Mouse (Mus musculus): ENCODE results near the gene Dao. TPM values are rescaled to one million over a fixed set of nuclear protein-coding genes. Genes with fewer than 3 reads are reported as not detected.

Dao gene
- total and polyA plus RNA-seq, 2 experiments from 2014 or later: not detected

DNA sequence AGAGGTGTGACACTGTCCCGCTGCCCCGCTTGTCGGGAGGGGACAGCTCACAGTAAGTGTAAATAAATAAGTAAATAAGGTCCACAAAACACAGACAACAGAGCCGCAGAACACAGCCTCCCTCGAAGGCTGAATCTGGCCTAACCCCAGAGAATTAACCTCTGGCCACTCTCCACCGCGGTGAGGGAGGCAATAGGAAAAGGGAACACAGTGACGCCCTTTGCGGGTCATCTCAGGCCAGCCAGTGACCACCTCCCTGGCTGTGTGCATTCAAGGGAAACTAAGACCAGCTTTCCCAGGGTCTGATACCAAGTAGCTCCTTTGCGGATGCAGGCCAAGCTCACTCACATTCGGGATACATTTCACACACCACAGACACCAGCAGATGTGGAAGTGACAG, 35.1 kb upstream of the Dao start:
- H3K27ac ChIP-seq (ENCODE audit: low read depth): no peak overlapping the region
- DNase-seq (ENCODE audit: low spot score): no peak
- 83% methylated on average over 11 of the region's 11 CpGs for WGBS

DNA sequence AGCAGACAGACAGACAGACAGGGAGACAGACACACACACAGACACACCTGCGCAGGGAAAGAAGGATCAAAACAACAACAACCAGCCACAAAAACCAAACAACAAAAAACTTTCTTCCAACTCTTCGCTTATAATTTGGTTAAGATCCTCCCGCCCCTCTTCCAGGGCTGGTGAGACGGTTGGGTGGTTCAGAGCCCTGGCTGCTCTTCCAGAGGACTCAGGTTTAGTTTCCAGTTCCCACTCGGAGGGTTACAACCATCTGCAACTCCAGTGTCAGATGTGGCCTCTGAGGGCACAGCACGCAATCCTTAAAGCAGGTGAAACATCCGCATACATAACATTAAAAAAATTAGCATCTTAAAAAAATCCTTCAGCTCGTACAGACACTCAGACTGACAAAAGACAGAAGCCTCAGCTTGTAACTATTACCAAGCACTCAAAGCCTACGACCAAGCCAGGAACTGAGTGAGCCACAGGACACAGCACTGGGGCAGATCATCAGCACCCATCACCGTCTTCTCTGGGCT, 32.0 kb upstream of the Dao start:
- no peak for ATAC-seq (ENCODE audit: insufficient read depth, low read depth)
- 84% methylated on average over 10 of the region's 10 CpGs for WGBS

More for the DNA sequence above, 35.1 kb upstream of the Dao start:
- Histone ChIP-seq H3K4me3 (ENCODE audit: low read depth, low read length) (no peak overlapping the region), H3K4me1 (ENCODE audit: control insufficient read depth, insufficient read depth) (peaks cover 4% of the 10 kb centered on the region), H3K27me3 (ENCODE audit: control insufficient read depth, insufficient read depth, low read length) (no peaks in the 10 kb centered on the region), H3K9me3 (replicated peaks; ENCODE audit: control insufficient read depth, low read length) (no peaks in the 10 kb centered on the region), H3K4me2 (ENCODE audit: low read depth, low read length) (no peak overlapping the region), H3K36me3 (replicated peaks; ENCODE audit: control insufficient read depth, insufficient read depth, low read length) (peaks cover 55% of the 10 kb centered on the region), H3K9ac (replicated peaks; ENCODE audit: low read depth, low read length) (no peak overlapping the region)
- no peak for TF ChIP-seq EP300 (IDR thresholded peaks at IDR 0.05; ENCODE audit: low read depth)
- no peak for TF ChIP-seq CTCF (IDR thresholded peaks at IDR 0.05; ENCODE audit: low read depth)
- ATAC-seq (ENCODE audit: insufficient read depth, low read depth): no peak

DNA sequence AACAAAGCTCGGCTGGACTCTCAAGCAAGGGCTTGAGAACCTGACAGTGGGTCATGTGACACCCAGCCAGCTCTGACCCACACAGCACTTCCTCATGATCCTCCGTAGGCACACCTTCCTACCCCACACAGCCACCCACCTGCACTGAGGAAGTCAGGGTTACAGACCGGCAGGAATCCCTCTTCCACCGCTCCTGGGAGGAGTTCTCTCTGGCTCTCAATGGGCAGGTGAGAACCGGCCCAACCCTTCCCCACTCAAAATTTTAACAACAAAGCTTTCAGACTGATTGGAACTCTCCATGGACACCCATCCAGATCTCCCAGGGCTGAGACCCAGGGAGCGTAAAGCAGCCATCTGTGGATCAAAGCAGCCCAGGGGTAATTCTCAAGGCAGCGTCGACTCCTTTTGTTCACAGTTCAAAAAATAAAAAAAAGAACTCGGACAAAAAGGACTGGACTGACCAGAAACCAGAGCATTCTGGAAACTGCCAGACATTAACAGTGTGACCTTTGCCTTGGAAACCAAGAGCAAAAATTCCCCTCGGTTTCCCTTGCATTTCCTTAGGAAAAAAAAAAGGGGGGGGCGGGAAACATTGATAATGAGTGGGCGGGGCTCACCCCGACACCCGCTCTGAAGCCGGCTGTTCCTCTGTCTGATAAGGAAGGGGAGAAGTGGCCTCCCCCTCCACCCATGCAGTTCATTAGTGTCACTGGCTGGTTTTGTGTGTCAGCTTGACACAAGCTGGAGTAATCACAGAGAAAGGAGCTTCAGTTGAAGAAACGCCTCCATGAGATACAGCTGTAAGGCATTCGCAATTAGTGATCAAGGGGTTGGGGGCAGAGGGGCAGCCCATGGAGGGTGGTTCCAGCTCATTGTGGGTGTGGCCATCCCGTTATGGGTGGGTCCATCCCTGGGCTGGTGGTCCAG, 30.7 kb upstream of the Dao start:
- Histone ChIP-seq H3K4me3 (ENCODE audit: low read depth, low read length) (no peak overlapping the region), H3K9ac (replicated peaks; ENCODE audit: low read depth, low read length) (no peak overlapping the region), H3K9me3 (replicated peaks; ENCODE audit: control insufficient read depth, low read length) (no peaks in the 10 kb centered on the region), H3K27ac (ENCODE audit: low read depth) (peak overlapping the region; percentile 75), H3K27me3 (ENCODE audit: control insufficient read depth, insufficient read depth, low read length) (no peaks in the 10 kb centered on the region), H3K4me2 (ENCODE audit: low read depth, low read length) (0 out of 2 replicates have a peak overlapping the region, but pooled peaks have one; percentile 10), H3K4me1 (ENCODE audit: control insufficient read depth, insufficient read depth) (peaks cover 33% of the 10 kb centered on the region), H3K36me3 (replicated peaks; ENCODE audit: control insufficient read depth, insufficient read depth, low read length) (peaks cover 24% of the 10 kb centered on the region)
- 41% methylated on average over 18 of the region's 18 CpGs for WGBS
- DNase-seq (ENCODE audit: low spot score): peak; percentile 66
- no peak for TF ChIP-seq CTCF (IDR thresholded peaks at IDR 0.05; ENCODE audit: low read depth)
- TF ChIP-seq EP300 (IDR thresholded peaks at IDR 0.05; ENCODE audit: low read depth): peak; percentile 56; the same call in 1 of the 2 replicates
- peak; percentile 45 for ATAC-seq (ENCODE audit: insufficient read depth, low read depth)

More for the DNA sequence above, 32.0 kb upstream of the Dao start:
- Histone ChIP-seq H3K27me3 (ENCODE audit: control insufficient read depth, insufficient read depth, low read length) (no peaks in the 10 kb centered on the region), H3K9ac (replicated peaks; ENCODE audit: low read depth, low read length) (no peak overlapping the region), H3K4me1 (ENCODE audit: control insufficient read depth, insufficient read depth) (peaks cover 33% of the 10 kb centered on the region), H3K4me3 (ENCODE audit: low read depth, low read length) (no peak overlapping the region), H3K27ac (ENCODE audit: low read depth) (no peak overlapping the region), H3K9me3 (replicated peaks; ENCODE audit: control insufficient read depth, low read length) (no peaks in the 10 kb centered on the region), H3K36me3 (replicated peaks; ENCODE audit: control insufficient read depth, insufficient read depth, low read length) (peaks cover 25% of the 10 kb centered on the region), H3K4me2 (ENCODE audit: low read depth, low read length) (no peak overlapping the region)
- no peak for TF ChIP-seq CTCF (IDR thresholded peaks at IDR 0.05; ENCODE audit: low read depth)
- no peak for TF ChIP-seq EP300 (IDR thresholded peaks at IDR 0.05; ENCODE audit: low read depth)
- DNase-seq (ENCODE audit: low spot score): no peak

DNA sequence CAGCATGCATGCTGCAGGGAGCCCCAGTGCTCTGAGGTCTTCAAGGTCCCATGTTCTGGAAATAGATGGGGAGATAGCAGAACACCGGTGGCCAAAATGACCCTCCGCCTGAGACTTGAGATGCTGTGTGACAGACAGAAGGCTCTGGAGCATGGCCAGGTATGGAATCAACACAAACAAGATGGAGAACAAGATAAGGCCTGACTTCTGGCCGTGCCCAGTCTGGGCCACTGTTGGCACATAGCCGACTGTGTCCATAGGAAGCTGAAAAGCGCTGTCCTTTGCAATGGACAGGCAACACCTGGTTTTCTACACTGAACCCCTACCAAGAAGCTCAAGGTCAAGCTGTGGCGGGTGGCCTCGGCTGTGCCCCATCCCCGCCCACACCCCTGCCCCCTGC, 29.7 kb upstream of the Dao start:
- no peak; the same call in 1 of the 2 replicates for ATAC-seq (ENCODE audit: insufficient read depth, low read depth)
- 58% methylated on average over 8 of the region's 8 CpGs for WGBS
- Histone ChIP-seq H3K9me3 (replicated peaks; ENCODE audit: control insufficient read depth, low read length) (no peaks in the 10 kb centered on the region), H3K36me3 (replicated peaks; ENCODE audit: control insufficient read depth, insufficient read depth, low read length) (peaks cover 23% of the 10 kb centered on the region), H3K4me3 (ENCODE audit: low read depth, low read length) (no peak overlapping the region), H3K27me3 (ENCODE audit: control insufficient read depth, insufficient read depth, low read length) (no peaks in the 10 kb centered on the region), H3K4me2 (ENCODE audit: low read depth, low read length) (no peak overlapping the region; the same call in 1 of the 2 replicates), H3K27ac (ENCODE audit: low read depth) (peak overlapping the region; percentile 75), H3K9ac (replicated peaks; ENCODE audit: low read depth, low read length) (no peak overlapping the region), H3K4me1 (ENCODE audit: control insufficient read depth, insufficient read depth) (peaks cover 33% of the 10 kb centered on the region)
- TF ChIP-seq EP300 (IDR thresholded peaks at IDR 0.05; ENCODE audit: low read depth): no peak
- DNase-seq (ENCODE audit: low spot score): no peak

DNA sequence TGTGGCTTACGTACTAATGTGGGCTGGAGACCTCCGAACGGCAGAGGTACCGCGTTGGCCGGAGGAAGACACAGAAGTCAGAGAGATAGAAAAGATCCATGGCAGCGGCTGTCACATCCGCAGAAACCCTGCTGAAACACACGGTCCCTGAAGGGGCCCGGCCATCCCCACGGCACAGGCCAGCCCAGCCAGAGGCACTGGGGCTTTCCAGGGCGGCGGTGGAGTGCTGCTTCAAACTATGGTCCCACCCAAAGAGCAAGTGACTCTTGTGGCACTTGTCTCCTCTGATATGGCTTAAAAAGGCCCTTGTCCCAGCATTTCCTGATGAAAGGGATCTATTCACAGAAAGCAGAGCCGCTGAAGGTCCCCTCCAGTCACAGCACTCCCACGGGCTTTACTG, 28.9 kb upstream of the Dao start:
- no peaks in the 10 kb centered on the region for H3K9me3 ChIP-seq (replicated peaks; ENCODE audit: control insufficient read depth, low read length)
- H3K4me1 ChIP-seq (ENCODE audit: control insufficient read depth, insufficient read depth): peaks cover 33% of the 10 kb centered on the region
- H3K4me2 ChIP-seq (ENCODE audit: low read depth, low read length): peak overlapping the region; percentile 26
- peaks cover 15% of the 10 kb centered on the region for H3K36me3 ChIP-seq (replicated peaks; ENCODE audit: control insufficient read depth, insufficient read depth, low read length)
- H3K9ac ChIP-seq (replicated peaks; ENCODE audit: low read depth, low read length): peak overlapping the region; percentile 29; the same call in 1 of the 2 replicates
- ATAC-seq (ENCODE audit: insufficient read depth, low read depth) (no peak), DNase-seq (ENCODE audit: low spot score) (no peak)
- no peak overlapping the region for H3K4me3 ChIP-seq (ENCODE audit: low read depth, low read length)
- H3K27me3 ChIP-seq (ENCODE audit: control insufficient read depth, insufficient read depth, low read length): no peaks in the 10 kb centered on the region
- TF ChIP-seq CTCF (IDR thresholded peaks at IDR 0.05; ENCODE audit: low read depth) (no peak), EP300 (IDR thresholded peaks at IDR 0.05; ENCODE audit: low read depth) (no peak)
- H3K27ac ChIP-seq (ENCODE audit: low read depth): peak overlapping the region; percentile 75
- 26% methylated on average over 15 of the region's 15 CpGs for WGBS

Data from heart, postnatal 0 days (tissue).